ENCODE assay signal across 9 mouse cellular contexts in the genomic region with DNA sequence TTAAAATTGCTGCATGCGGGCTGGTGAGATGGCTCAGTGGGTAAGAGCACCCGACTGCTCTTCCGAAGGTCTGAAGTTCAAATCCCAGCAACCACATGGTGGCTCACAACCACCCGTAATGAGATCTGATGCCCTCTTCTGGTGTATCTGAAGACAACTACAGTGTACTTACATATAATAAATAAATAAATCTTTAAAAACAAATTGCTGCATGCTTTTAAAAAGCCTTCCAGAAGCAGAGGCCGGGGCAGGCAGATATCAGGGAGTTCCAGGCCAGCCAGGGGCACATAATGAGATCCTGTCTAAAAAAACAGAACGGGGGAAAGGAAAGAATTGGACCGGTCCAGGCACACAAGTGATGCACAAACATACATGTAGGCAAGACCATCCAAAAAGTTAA. TPM values are rescaled to one million over a fixed set of nuclear protein-coding genes. Genes with fewer than 3 reads are reported as not detected.
DNase-seq lines count a peak whose midpoint lies in the region; ATAC-seq and TF ChIP-seq lines count a peak whose summit lies in the region.
"Not testable (repeated sequence)": the region's sequence is repeated elsewhere in the genome, so short reads cannot be mapped to it uniquely, and the experiment has no call there.
"Had no signal": no experiment of that assay in that cellular context is flagged by ENCODE, and none has a peak within 500 bp of the region (broad histone marks: within the 10 kb centered on the region; RNA-seq: fewer than 3 reads in every experiment).

No protein-coding gene starts in this region.

- not testable (repeated sequence) for TF ChIP-seq POLR2A in limb, embryonic 14.5 days (IDR thresholded peaks at IDR 0.05; ENCODE audit: borderline replicate concordance, extremely low read depth, insufficient read depth, insufficient read length)

- not testable (repeated sequence) for ATAC-seq in embryonic facial prominence, embryonic 11.5 days (replicated peaks; ENCODE audit: insufficient number of reproducible peaks, low FRiP score, low TSS enrichment, low read depth); forebrain, embryonic 15.5 days (replicated peaks); intestine, postnatal 0 days; lung, embryonic 15.5 days (ENCODE audit: borderline replicate concordance, extremely low read depth, low FRiP score, low TSS enrichment); midbrain, embryonic 16.5 days; stomach, embryonic 16.5 days (ENCODE audit: insufficient read depth, low FRiP score)
- peak; percentile 2; the same call in 1 of the 2 replicates for ATAC-seq in heart, postnatal 0 days (ENCODE audit: insufficient read depth, low read depth)
- peak; percentile 11; the same call in 1 of the 2 replicates for ATAC-seq in limb, embryonic 14.5 days (ENCODE audit: low FRiP score, low read depth)

- H3K9ac ChIP-seq in embryonic facial prominence, embryonic 11.5 days (replicated peaks; ENCODE audit: low read length) = 0 out of 2 replicates have a peak overlapping the region, but pooled peaks have one; percentile 22
- 0 out of 2 replicates have a peak overlapping the region, but pooled peaks have one; percentile 43 for H3K9ac ChIP-seq in forebrain, embryonic 15.5 days (replicated peaks)
- H3K9ac ChIP-seq in heart, postnatal 0 days (replicated peaks; ENCODE audit: low read depth, low read length); intestine, postnatal 0 days (ENCODE audit: low read depth, low read length); midbrain, embryonic 16.5 days (ENCODE audit: low read depth, low read length): not testable (repeated sequence)
- 0 out of 2 replicates have a peak overlapping the region, but pooled peaks have one; percentile 13 for H3K9ac ChIP-seq in limb, embryonic 14.5 days (ENCODE audit: low read depth, low read length, severe bottlenecking)
- H3K9ac ChIP-seq in lung, embryonic 15.5 days = peak overlapping the region; percentile 53; the same call in 1 of the 2 replicates
- peak overlapping the region; percentile 51 for H3K9ac ChIP-seq in stomach, embryonic 16.5 days (ENCODE audit: low read length)

- not testable (repeated sequence) for H3K27ac ChIP-seq in embryonic facial prominence, embryonic 11.5 days (replicated peaks; ENCODE audit: low read depth, low read length); forebrain, embryonic 15.5 days (replicated peaks); heart, postnatal 0 days (ENCODE audit: low read depth); intestine, postnatal 0 days (ENCODE audit: low read depth, low read length); limb, embryonic 14.5 days (replicated peaks; ENCODE audit: low read depth, low read length); midbrain, embryonic 16.5 days (ENCODE audit: low read length); stomach, embryonic 16.5 days (ENCODE audit: low read length)
- H3K27ac ChIP-seq in lung, embryonic 15.5 days = 0 out of 2 replicates have a peak overlapping the region, but pooled peaks have one; percentile 35

- peak overlapping the region; percentile 59 for H3K4me3 ChIP-seq in embryonic facial prominence, embryonic 11.5 days (ENCODE audit: low read depth, low read length)
- H3K4me3 ChIP-seq in forebrain, embryonic 15.5 days = peak overlapping the region; percentile 38
- peak overlapping the region; percentile 52 for H3K4me3 ChIP-seq in heart, postnatal 0 days (ENCODE audit: low read depth, low read length)
- H3K4me3 ChIP-seq in intestine, postnatal 0 days (ENCODE audit: low read depth, low read length) = peak overlapping the region; percentile 51
- peak overlapping the region; percentile 58 for H3K4me3 ChIP-seq in limb, embryonic 14.5 days (replicated peaks; ENCODE audit: low read length)
- peak overlapping the region; percentile 51 for H3K4me3 ChIP-seq in lung, embryonic 15.5 days
- H3K4me3 ChIP-seq in midbrain, embryonic 16.5 days (ENCODE audit: low read depth, low read length) = peak overlapping the region; percentile 29
- H3K4me3 ChIP-seq in stomach, embryonic 16.5 days (replicated peaks; ENCODE audit: low read length) = peak overlapping the region; percentile 65

- not testable (repeated sequence) for H3K9me3 ChIP-seq in embryonic facial prominence, embryonic 11.5 days (replicated peaks; ENCODE audit: control insufficient read depth, low read length); forebrain, embryonic 15.5 days; heart, postnatal 0 days (replicated peaks; ENCODE audit: control insufficient read depth, low read length); intestine, postnatal 0 days (ENCODE audit: control insufficient read depth); limb, embryonic 14.5 days (ENCODE audit: control insufficient read depth, low read length); lung, embryonic 15.5 days; midbrain, embryonic 16.5 days (replicated peaks; ENCODE audit: control insufficient read depth, low read length, poor library complexity, severe bottlenecking); stomach, embryonic 16.5 days (replicated peaks; ENCODE audit: control insufficient read depth, low read length)

- WGBS in embryonic facial prominence, embryonic 11.5 days = 19% methylated on average over 7 of the region's 7 CpGs
- 31% methylated on average over 7 of the region's 7 CpGs for WGBS in forebrain, embryonic 15.5 days
- WGBS in heart, postnatal 0 days = 25% methylated on average over 6 of the region's 7 CpGs
- WGBS in intestine, postnatal 0 days = 24% methylated on average over 6 of the region's 7 CpGs
- WGBS in limb, embryonic 14.5 days = 28% methylated on average over 6 of the region's 7 CpGs
- 25% methylated on average over 7 of the region's 7 CpGs for WGBS in lung, embryonic 15.5 days
- 35% methylated on average over 6 of the region's 7 CpGs for WGBS in midbrain, embryonic 16.5 days
- WGBS in stomach, embryonic 16.5 days = 24% methylated on average over 6 of the region's 7 CpGs

- H3K4me1 ChIP-seq in embryonic facial prominence, embryonic 11.5 days (ENCODE audit: control insufficient read depth, insufficient read depth, low read length); heart, postnatal 0 days (ENCODE audit: control insufficient read depth, insufficient read depth); intestine, postnatal 0 days (replicated peaks; ENCODE audit: control insufficient read depth, insufficient read depth, low read length); midbrain, embryonic 16.5 days (ENCODE audit: control insufficient read depth, insufficient read depth, low read length): not testable (repeated sequence)
- peaks cover 18% of the 10 kb centered on the region for H3K4me1 ChIP-seq in forebrain, embryonic 15.5 days
- H3K4me1 ChIP-seq in limb, embryonic 14.5 days (ENCODE audit: control insufficient read depth, insufficient read depth, low read length) = peaks cover 13% of the 10 kb centered on the region
- H3K4me1 ChIP-seq in lung, embryonic 15.5 days = peaks cover 24% of the 10 kb centered on the region
- H3K4me1 ChIP-seq in stomach, embryonic 16.5 days (ENCODE audit: control insufficient read depth, insufficient read depth, low read length) = peaks cover 16% of the 10 kb centered on the region

- not testable (repeated sequence) for TF ChIP-seq CTCF in heart, postnatal 0 days (IDR thresholded peaks at IDR 0.05; ENCODE audit: low read depth); intestine, postnatal 0 days (IDR thresholded peaks at IDR 0.05; ENCODE audit: low read depth)

- not testable (repeated sequence) for TF ChIP-seq EP300 in heart, postnatal 0 days (IDR thresholded peaks at IDR 0.05; ENCODE audit: low read depth)

- H3K36me3 ChIP-seq in embryonic facial prominence, embryonic 11.5 days (replicated peaks; ENCODE audit: control insufficient read depth, insufficient read depth, low read depth, low read length); heart, postnatal 0 days (replicated peaks; ENCODE audit: control insufficient read depth, insufficient read depth, low read length); intestine, postnatal 0 days (ENCODE audit: control insufficient read depth, insufficient read depth); limb, embryonic 14.5 days (ENCODE audit: control insufficient read depth, insufficient read depth, low read length); lung, embryonic 15.5 days; stomach, embryonic 16.5 days (ENCODE audit: control insufficient read depth, insufficient read depth, low read length): not testable (repeated sequence)
- H3K36me3 ChIP-seq in forebrain, embryonic 15.5 days = peaks cover 32% of the 10 kb centered on the region
- peaks cover 23% of the 10 kb centered on the region for H3K36me3 ChIP-seq in midbrain, embryonic 16.5 days (ENCODE audit: control insufficient read depth, insufficient read depth, low read length)

- H3K4me2 ChIP-seq in embryonic facial prominence, embryonic 11.5 days (ENCODE audit: low read depth, low read length) = peak overlapping the region; percentile 78
- peak overlapping the region; percentile 53 for H3K4me2 ChIP-seq in forebrain, embryonic 15.5 days (replicated peaks)
- peak overlapping the region; percentile 69 for H3K4me2 ChIP-seq in heart, postnatal 0 days (ENCODE audit: low read depth, low read length)
- H3K4me2 ChIP-seq in intestine, postnatal 0 days (replicated peaks; ENCODE audit: low read depth) = peak overlapping the region; percentile 94
- H3K4me2 ChIP-seq in limb, embryonic 14.5 days (replicated peaks; ENCODE audit: low read depth, low read length, severe bottlenecking) = peak overlapping the region; percentile 81
- H3K4me2 ChIP-seq in lung, embryonic 15.5 days = peak overlapping the region; percentile 86
- peak overlapping the region; percentile 52 for H3K4me2 ChIP-seq in midbrain, embryonic 16.5 days (ENCODE audit: low read length)
- peak overlapping the region; percentile 96 for H3K4me2 ChIP-seq in stomach, embryonic 16.5 days (ENCODE audit: low read depth, low read length)

- DNase-seq in embryonic facial prominence, embryonic 11.5 days (ENCODE audit: low spot score); heart, postnatal 0 days (ENCODE audit: low spot score); limb, embryonic 14.5 days (ENCODE audit: low spot score): not testable (repeated sequence)

- peaks cover 18% of the 10 kb centered on the region for H3K27me3 ChIP-seq in embryonic facial prominence, embryonic 11.5 days (ENCODE audit: control insufficient read depth, insufficient read depth, low read length)
- H3K27me3 ChIP-seq in forebrain, embryonic 15.5 days; midbrain, embryonic 16.5 days (ENCODE audit: control insufficient read depth, insufficient read depth, low read depth, low read length): not testable (repeated sequence)
- peaks cover 48% of the 10 kb centered on the region for H3K27me3 ChIP-seq in heart, postnatal 0 days (ENCODE audit: control insufficient read depth, insufficient read depth, low read length)
- peaks cover 14% of the 10 kb centered on the region; the same call in 1 of the 2 replicates for H3K27me3 ChIP-seq in intestine, postnatal 0 days (replicated peaks; ENCODE audit: control insufficient read depth, insufficient read depth, low read length)
- H3K27me3 ChIP-seq in limb, embryonic 14.5 days (ENCODE audit: control insufficient read depth, insufficient read depth, low read length) = peaks cover 17% of the 10 kb centered on the region
- peaks cover 31% of the 10 kb centered on the region for H3K27me3 ChIP-seq in lung, embryonic 15.5 days
- peaks cover 18% of the 10 kb centered on the region for H3K27me3 ChIP-seq in stomach, embryonic 16.5 days (ENCODE audit: control insufficient read depth, insufficient read depth, low read length)

RNA-seq across cellular contexts. Expression of gene Dnase2a, which starts 0.4 kb away (rescaled TPM):
- polyA plus RNA-seq in embryonic facial prominence, embryonic 11.5 days (2014; fragmentation: Nextera tagmentation; extraction: Ambion mirVana) = 5.5 and 7.2 TPM in 2 replicates
- 5.6 TPM in 2 replicates for polyA plus RNA-seq in forebrain, embryonic 15.5 days (2015; fragmentation: Nextera tagmentation; extraction: Ambion mirVana)
- 6.0 and 11.0 TPM in 2 replicates for total RNA-seq in heart, postnatal 0 days (2014; rRNA removed; ENCODE audit: low replicate concordance)
- 4.6 and 5.6 TPM in 2 replicates for polyA plus RNA-seq in heart, postnatal 0 days (2015; fragmentation: Nextera tagmentation; extraction: Ambion mirVana)
- polyA plus RNA-seq in intestine, postnatal 0 days (2015; fragmentation: Nextera tagmentation; extraction: Ambion mirVana) = 8.9 and 11.0 TPM in 2 replicates
- 18.5 and 20.5 TPM in 2 replicates for polyA plus RNA-seq in limb, embryonic 14.5 days (2012; rRNA removed)
- polyA plus RNA-seq in limb, embryonic 14.5 days (2014; fragmentation: Nextera tagmentation; extraction: Ambion mirVana) = 13.8 and 15.4 TPM in 2 replicates
- polyA plus RNA-seq in lung, embryonic 15.5 days (2015; fragmentation: Nextera tagmentation; extraction: Ambion mirVana) = 14.8 and 15.4 TPM in 2 replicates
- polyA plus RNA-seq in midbrain, embryonic 16.5 days (2015; fragmentation: Nextera tagmentation; extraction: Ambion mirVana) = 5.0 and 6.1 TPM in 2 replicates
- polyA plus RNA-seq in stomach, embryonic 16.5 days (2015; fragmentation: Nextera tagmentation; extraction: Ambion mirVana) = 14.0 and 14.4 TPM in 2 replicates

RNA-seq across cellular contexts. Expression of gene Klf1, which starts 6.3 kb away (rescaled TPM):
- polyA plus RNA-seq in embryonic facial prominence, embryonic 11.5 days (2014; fragmentation: Nextera tagmentation; extraction: Ambion mirVana) = 11.1 and 14.4 TPM in 2 replicates
- 0.75 and 0.87 TPM in 2 replicates for polyA plus RNA-seq in forebrain, embryonic 15.5 days (2015; fragmentation: Nextera tagmentation; extraction: Ambion mirVana)
- not detected in 2 replicates for total RNA-seq in heart, postnatal 0 days (2014; rRNA removed; ENCODE audit: low replicate concordance)
- 0.27 and 0.56 TPM in 2 replicates for polyA plus RNA-seq in heart, postnatal 0 days (2015; fragmentation: Nextera tagmentation; extraction: Ambion mirVana)
- 0.56 and 0.63 TPM in 2 replicates for polyA plus RNA-seq in intestine, postnatal 0 days (2015; fragmentation: Nextera tagmentation; extraction: Ambion mirVana)
- 2.5 and 3.0 TPM in 2 replicates for polyA plus RNA-seq in limb, embryonic 14.5 days (2012; rRNA removed)
- polyA plus RNA-seq in limb, embryonic 14.5 days (2014; fragmentation: Nextera tagmentation; extraction: Ambion mirVana) = 1.4 and 2.0 TPM in 2 replicates
- 1.6 and 3.1 TPM in 2 replicates for polyA plus RNA-seq in lung, embryonic 15.5 days (2015; fragmentation: Nextera tagmentation; extraction: Ambion mirVana)
- polyA plus RNA-seq in midbrain, embryonic 16.5 days (2015; fragmentation: Nextera tagmentation; extraction: Ambion mirVana) = 0.28 and 0.98 TPM in 2 replicates
- 15.7 and 18.4 TPM in 2 replicates for polyA plus RNA-seq in stomach, embryonic 16.5 days (2015; fragmentation: Nextera tagmentation; extraction: Ambion mirVana)
- total RNA-seq: left cerebral cortex, adult 8-10 months had no signal

RNA-seq across cellular contexts. Expression of gene Gcdh, which starts 14.3 kb away (rescaled TPM):
- 40.3 and 40.5 TPM in 2 replicates for polyA plus RNA-seq in embryonic facial prominence, embryonic 11.5 days (2014; fragmentation: Nextera tagmentation; extraction: Ambion mirVana)
- 36.2 and 37.4 TPM in 2 replicates for polyA plus RNA-seq in forebrain, embryonic 15.5 days (2015; fragmentation: Nextera tagmentation; extraction: Ambion mirVana)
- 45.5 and 52.8 TPM in 2 replicates for total RNA-seq in heart, postnatal 0 days (2014; rRNA removed; ENCODE audit: low replicate concordance)
- polyA plus RNA-seq in heart, postnatal 0 days (2015; fragmentation: Nextera tagmentation; extraction: Ambion mirVana) = 33.0 and 33.5 TPM in 2 replicates
- 15.3 and 15.5 TPM in 2 replicates for polyA plus RNA-seq in intestine, postnatal 0 days (2015; fragmentation: Nextera tagmentation; extraction: Ambion mirVana)
- polyA plus RNA-seq in limb, embryonic 14.5 days (2012; rRNA removed) = 45.8 and 58.9 TPM in 2 replicates
- polyA plus RNA-seq in limb, embryonic 14.5 days (2014; fragmentation: Nextera tagmentation; extraction: Ambion mirVana) = 29.8 and 34.5 TPM in 2 replicates
- 34.9 and 35.7 TPM in 2 replicates for polyA plus RNA-seq in lung, embryonic 15.5 days (2015; fragmentation: Nextera tagmentation; extraction: Ambion mirVana)
- 33.4 and 36.9 TPM in 2 replicates for polyA plus RNA-seq in midbrain, embryonic 16.5 days (2015; fragmentation: Nextera tagmentation; extraction: Ambion mirVana)
- polyA plus RNA-seq in stomach, embryonic 16.5 days (2015; fragmentation: Nextera tagmentation; extraction: Ambion mirVana) = 41.1 and 45.8 TPM in 2 replicates

RNA-seq across cellular contexts. Expression of gene Mast1, which starts 29.2 kb away (rescaled TPM):
- polyA plus RNA-seq in embryonic facial prominence, embryonic 11.5 days (2014; fragmentation: Nextera tagmentation; extraction: Ambion mirVana) = 2.8 and 3.9 TPM in 2 replicates
- 48.3 and 52.5 TPM in 2 replicates for polyA plus RNA-seq in forebrain, embryonic 15.5 days (2015; fragmentation: Nextera tagmentation; extraction: Ambion mirVana)
- 0.08 TPM in 1 of 2 replicates, not detected in the other for total RNA-seq in heart, postnatal 0 days (2014; rRNA removed; ENCODE audit: low replicate concordance)
- polyA plus RNA-seq in heart, postnatal 0 days (2015; fragmentation: Nextera tagmentation; extraction: Ambion mirVana) = 0.05 TPM in 1 of 2 replicates, not detected in the other
- polyA plus RNA-seq in intestine, postnatal 0 days (2015; fragmentation: Nextera tagmentation; extraction: Ambion mirVana) = 1.1 TPM in 2 replicates
- polyA plus RNA-seq in limb, embryonic 14.5 days (2012; rRNA removed) = 0.36 and 0.50 TPM in 2 replicates
- polyA plus RNA-seq in limb, embryonic 14.5 days (2014; fragmentation: Nextera tagmentation; extraction: Ambion mirVana) = 0.15 and 0.32 TPM in 2 replicates
- polyA plus RNA-seq in lung, embryonic 15.5 days (2015; fragmentation: Nextera tagmentation; extraction: Ambion mirVana) = 0.49 TPM in 2 replicates
- 85.7 and 86.1 TPM in 2 replicates for polyA plus RNA-seq in midbrain, embryonic 16.5 days (2015; fragmentation: Nextera tagmentation; extraction: Ambion mirVana)
- 1.4 and 1.6 TPM in 2 replicates for polyA plus RNA-seq in stomach, embryonic 16.5 days (2015; fragmentation: Nextera tagmentation; extraction: Ambion mirVana)

RNA-seq across cellular contexts. Expression of gene Syce2, which starts 36.1 kb away (rescaled TPM):
- 89.2 and 89.9 TPM in 2 replicates for polyA plus RNA-seq in embryonic facial prominence, embryonic 11.5 days (2014; fragmentation: Nextera tagmentation; extraction: Ambion mirVana)
- polyA plus RNA-seq in forebrain, embryonic 15.5 days (2015; fragmentation: Nextera tagmentation; extraction: Ambion mirVana) = 55.0 and 64.4 TPM in 2 replicates
- 0.15 and 1.7 TPM in 2 replicates for total RNA-seq in heart, postnatal 0 days (2014; rRNA removed; ENCODE audit: low replicate concordance)
- 9.7 and 11.8 TPM in 2 replicates for polyA plus RNA-seq in heart, postnatal 0 days (2015; fragmentation: Nextera tagmentation; extraction: Ambion mirVana)
- 27.1 and 32.7 TPM in 2 replicates for polyA plus RNA-seq in intestine, postnatal 0 days (2015; fragmentation: Nextera tagmentation; extraction: Ambion mirVana)
- polyA plus RNA-seq in limb, embryonic 14.5 days (2012; rRNA removed) = 30.5 and 36.9 TPM in 2 replicates
- 75.3 and 78.4 TPM in 2 replicates for polyA plus RNA-seq in limb, embryonic 14.5 days (2014; fragmentation: Nextera tagmentation; extraction: Ambion mirVana)
- polyA plus RNA-seq in lung, embryonic 15.5 days (2015; fragmentation: Nextera tagmentation; extraction: Ambion mirVana) = 69.6 and 72.1 TPM in 2 replicates
- 27.7 and 33.2 TPM in 2 replicates for polyA plus RNA-seq in midbrain, embryonic 16.5 days (2015; fragmentation: Nextera tagmentation; extraction: Ambion mirVana)
- polyA plus RNA-seq in stomach, embryonic 16.5 days (2015; fragmentation: Nextera tagmentation; extraction: Ambion mirVana) = 44.9 and 49.0 TPM in 2 replicates
